Comparison of ENCODE assay signal across 9 mouse cellular contexts in genomic region chr2:129699484-129700158, GRCm38 (mm10). TPM values are rescaled to one million over a fixed set of nuclear protein-coding genes. Genes with fewer than 3 reads are reported as not detected.
DNase-seq lines count a peak whose midpoint lies in the region; ATAC-seq lines count a peak whose summit lies in the region.
"Had no signal": no experiment of that assay in that cellular context is flagged by ENCODE, and none has a peak within 500 bp of the region (broad histone marks: within the 10 kb centered on the region; RNA-seq: fewer than 3 reads in every experiment).

Gene Pdyn (minus strand): TSS chr2:129699844.

- H3K9me3 ChIP-seq in forebrain, embryonic 10.5 days = peaks cover 2% of the 10 kb centered on the region; the same call in 1 of the 2 replicates
- H3K9me3 ChIP-seq in liver, embryonic 12.5 days (replicated peaks) = no peaks in the 10 kb centered on the region
- H3K9me3 ChIP-seq: liver, embryonic 15.5 days had no signal

- no peak within 1 kb of the TSS for H3K9ac ChIP-seq in liver, embryonic 12.5 days
- H3K9ac ChIP-seq: liver, embryonic 15.5 days had no signal

- intact Hi-C loops in left cerebral cortex, postnatal 10 days (cut with DNase I) = no loop called here

- WGBS in forebrain, embryonic 10.5 days = 10% methylated on average over 20 of the region's 20 CpGs
- 10% methylated on average over 20 of the region's 20 CpGs for WGBS in liver, embryonic 12.5 days (ENCODE audit: insufficient replicate concordance)

- H3K27me3 ChIP-seq in forebrain, embryonic 10.5 days (ENCODE audit: poor library complexity, severe bottlenecking) = peaks cover 51% of the 10 kb centered on the region
- peaks cover 62% of the 10 kb centered on the region for H3K27me3 ChIP-seq in liver, embryonic 12.5 days (replicated peaks)

- peaks cover 14% of the 10 kb centered on the region for H3K4me1 ChIP-seq in forebrain, embryonic 10.5 days
- no peaks in the 10 kb centered on the region for H3K4me1 ChIP-seq in liver, embryonic 12.5 days
- H3K4me1 ChIP-seq: liver, embryonic 15.5 days had no signal

- H3K27ac ChIP-seq in forebrain, embryonic 10.5 days = 0 out of 2 replicates have a peak within 1 kb of the TSS, but pooled peaks have one; percentile 35
- H3K27ac ChIP-seq in liver, embryonic 12.5 days = no peak within 1 kb of the TSS
- H3K27ac ChIP-seq: liver, embryonic 15.5 days had no signal

- H3K4me2 ChIP-seq in liver, embryonic 12.5 days = no peak within 1 kb of the TSS
- H3K4me2 ChIP-seq: liver, embryonic 15.5 days had no signal

- ATAC-seq in liver, embryonic 12.5 days = no peak

- peak in 1 of 2 experiments; percentile 11 for DNase-seq in left cerebral cortex, adult 18-20 months (ENCODE audit: low spot score in 2 of 2)
- DNase-seq in left cerebral cortex, adult 11 months (ENCODE audit: low spot score) = no peak
- peak; percentile 41 for DNase-seq in forebrain, embryonic 10.5 days (ENCODE audit: extremely low spot score, low spot score)
- DNase-seq in left cerebral cortex, postnatal 10 days (ENCODE audit: extremely low spot score in 1 of 2, low spot score in 2 of 2) = no peak
- peak; percentile 59 for DNase-seq in retina, embryonic 14.5 days (ENCODE audit: low spot score)
- no peak for DNase-seq in ovary, postnatal 14 days (ENCODE audit: low spot score)
- DNase-seq in gastrocnemius, postnatal 4 days (ENCODE audit: low spot score in 2 of 2) = no peak

- peak within 1 kb of the TSS; percentile 40 for H3K4me3 ChIP-seq in forebrain, embryonic 10.5 days
- H3K4me3 ChIP-seq in liver, embryonic 12.5 days = no peak within 1 kb of the TSS
- H3K4me3 ChIP-seq: liver, embryonic 15.5 days had no signal

- H3K36me3 ChIP-seq in forebrain, embryonic 10.5 days (replicated peaks) = no peaks in the 10 kb centered on the region
- no peaks in the 10 kb centered on the region for H3K36me3 ChIP-seq in liver, embryonic 12.5 days
- H3K36me3 ChIP-seq: liver, embryonic 15.5 days had no signal

RNA-seq across cellular contexts. Expression of gene Pdyn, which starts in this region (rescaled TPM):
- total RNA-seq in left cerebral cortex, adult 18-20 months (2021) = 10 to 100 TPM; 33.4 to 38.8 TPM
- polyA plus RNA-seq in forebrain, embryonic 10.5 days (2016; fragmentation: Nextera tagmentation; extraction: Ambion mirVana) = 0.06 and 0.07 TPM in 2 replicates
- total RNA-seq in left cerebral cortex, postnatal 10 days (2021) = 10 to 100 TPM; 25.7 to 31.9 TPM
- not detected for total RNA-seq in gastrocnemius, postnatal 4 days (2021)
- polyA plus RNA-seq in liver, embryonic 12.5 days (2016; fragmentation: Nextera tagmentation; extraction: Ambion mirVana) = 0.05 and 0.13 TPM in 2 replicates

Comparison
In these comparisons a context has a peak if more than half of its experiments do, and no peak if none do; other contexts are left out.
1. RNA of gene Pdyn (total RNA-seq): 33.4 to 38.8 TPM in left cerebral cortex, adult 18-20 months and 25.7 to 31.9 TPM in left cerebral cortex, postnatal 10 days; not detected in gastrocnemius, postnatal 4 days; every median in the first group is over 10 times any median in the second.
2. Peak in DNase-seq, H3K4me3 ChIP-seq and H3K27ac ChIP-seq in forebrain, embryonic 10.5 days; RNA of the gene not detected or under 1 TPM.